Mouse (Mus musculus): Measurements from ENCODE around the gene Alg14.

The Alg14 gene

GRCm38 (mm10) chr3:121338687-121339086 is 47.1 kb downstream of the Alg14 start:
- DNase-seq (ENCODE audit: low read depth), result no peak

- DNase-seq (ENCODE audit: low read depth), result no peak
These were observed 48.8 kb downstream of the Alg14 start for GRCm38 (mm10) chr3:121340321-121340761.

- no peak for DNase-seq (ENCODE audit: low read depth)
These were observed 51.7 kb downstream of the Alg14 start for GRCm38 (mm10) chr3:121343224-121343623.

GRCm38 (mm10) chr3:121344056-121344945 is 52.7 kb downstream of the Alg14 start:
- DNase-seq (ENCODE audit: low read depth), result no peak

- no peak for DNase-seq (ENCODE audit: low read depth)
These were observed 53.5 kb downstream of the Alg14 start for GRCm38 (mm10) chr3:121344951-121345642.

- no peak for DNase-seq (ENCODE audit: low read depth)
These were observed 54.0 kb downstream of the Alg14 start for GRCm38 (mm10) chr3:121345643-121346000.

- no peak for DNase-seq (ENCODE audit: low read depth)
These were observed 55.1 kb downstream of the Alg14 start for GRCm38 (mm10) chr3:121346507-121347267.

GRCm38 (mm10) chr3:121348792-121349191 is 57.2 kb downstream of the Alg14 start:
- no peak for DNase-seq (ENCODE audit: low read depth)

GRCm38 (mm10) chr3:121349334-121350169 is 58.0 kb downstream of the Alg14 start:
- DNase-seq (ENCODE audit: low read depth), result no peak

- no peak for DNase-seq (ENCODE audit: low read depth)
These were observed 59.7 kb downstream of the Alg14 start for GRCm38 (mm10) chr3:121351257-121351656.

- DNase-seq (ENCODE audit: low read depth), result no peak
These were observed 62.7 kb downstream of the Alg14 start for GRCm38 (mm10) chr3:121354281-121354680.

GRCm38 (mm10) chr3:121354861-121355470 is 63.4 kb downstream of the Alg14 start:
- DNase-seq (ENCODE audit: low read depth), result no peak

- DNase-seq (ENCODE audit: low read depth), result no peak
These were observed 64.0 kb downstream of the Alg14 start for GRCm38 (mm10) chr3:121355569-121355968.

GRCm38 (mm10) chr3:121356111-121356510 is 64.5 kb downstream of the Alg14 start:
- DNase-seq (ENCODE audit: low read depth), result no peak

- no peak for DNase-seq (ENCODE audit: low read depth)
These were observed 65.5 kb downstream of the Alg14 start for GRCm38 (mm10) chr3:121357030-121357429.

- no peak for DNase-seq (ENCODE audit: low read depth)
These were observed 66.7 kb downstream of the Alg14 start for GRCm38 (mm10) chr3:121358285-121358684.

- no peak for DNase-seq (ENCODE audit: low read depth)
These were observed 67.3 kb downstream of the Alg14 start for GRCm38 (mm10) chr3:121358850-121359249.

GRCm38 (mm10) chr3:121359272-121359671 is 67.7 kb downstream of the Alg14 start:
- DNase-seq (ENCODE audit: low read depth), result no peak

GRCm38 (mm10) chr3:121362002-121362401 is 70.4 kb downstream of the Alg14 start:
- no peak for DNase-seq (ENCODE audit: low read depth)

GRCm38 (mm10) chr3:121364388-121364787 is 72.8 kb downstream of the Alg14 start:
- DNase-seq (ENCODE audit: low read depth), result no peak

- DNase-seq (ENCODE audit: low read depth), result no peak
These were observed 73.6 kb downstream of the Alg14 start for GRCm38 (mm10) chr3:121365131-121365530.
